Mouse (Mus musculus) stomach, postnatal 0 days (tissue): Measurements from ENCODE around the gene Gripap1. TPM values are rescaled to one million over a fixed set of nuclear protein-coding genes. Genes with fewer than 3 reads are reported as not detected.

ENCODE experiments used
- ATAC-seq: fragments of 200-750 bp; cut with Nextera tagmentation; 2 replicates; pipeline ENCODE4 v1.8.0; 2017; ENCODE audit not compliant: low FRiP score, low TSS enrichment
- DNase-seq: peaks from one replicate; pipeline ENCODE4 v3.0.0-alpha.2; 2016; ENCODE audit warnings: low spot score
- H3K27ac ChIP-seq: fragments of 300-500 bp; sonication (generic); replicated peaks from 2 replicates; pipeline ENCODE4 v1.5.1; 2014; ENCODE audit warnings: mild to moderate bottlenecking, control low read depth
- H3K27me3 ChIP-seq: fragments of 300-500 bp; sonication (generic); 2 replicates; pipeline ENCODE4 v1.6.1; 2014; ENCODE audit warnings: low read length; ENCODE audit not compliant: control insufficient read depth, insufficient read depth
- H3K36me3 ChIP-seq: fragments of 300-500 bp; sonication (generic); 2 replicates; pipeline ENCODE4 v1.6.1; 2014; ENCODE audit warnings: low read length, mixed read lengths; ENCODE audit not compliant: control insufficient read depth, insufficient read depth
- H3K4me1 ChIP-seq: fragments of 300-500 bp; sonication (generic); replicated peaks from 2 replicates; pipeline ENCODE4 v1.6.1; 2014; ENCODE audit warnings: antibody characterized with exemption; ENCODE audit not compliant: control insufficient read depth, insufficient read depth
- H3K4me2 ChIP-seq: fragments of 300-500 bp; sonication (generic); replicated peaks from 2 replicates; pipeline ENCODE4 v1.6.1; 2014; ENCODE audit warnings: low read depth, mild to moderate bottlenecking, control low read depth, moderate library complexity
- H3K4me3 ChIP-seq: fragments of 300-500 bp; sonication (generic); 2 replicates; pipeline ENCODE4 v1.5.1; 2014; ENCODE audit warnings: low read depth, low read length, control low read depth
- H3K9ac ChIP-seq: fragments of 300-500 bp; sonication (generic); 2 replicates; pipeline ENCODE4 v1.6.1; 2014; ENCODE audit warnings: mild to moderate bottlenecking, low read length, control low read depth, mixed read lengths
- H3K9me3 ChIP-seq: fragments of 300-500 bp; sonication (generic); 2 replicates; pipeline ENCODE4 v1.6.1; 2016; ENCODE audit warnings: low read length; ENCODE audit not compliant: control insufficient read depth
- CTCF ChIP-seq: IDR thresholded peaks from 2 replicates; pipeline ENCODE4 v1.5.1; 2016; ENCODE audit warnings: antibody characterized with exemption, low read depth, mild to moderate bottlenecking, moderate library complexity
- EP300 ChIP-seq: optimal IDR thresholded peaks from 2 replicates; pipeline ENCODE3; 2016; ENCODE audit warnings: antibody characterized with exemption
- WGBS: fragments of 180-500 bp; shearing (Covaris S2); extraction: QIAGEN DNeasy Blood & Tissue Kit; methylation state at CpG from one replicate; pipeline ENCODE4 v1.1.7; 2014; 5-methylcytosine and 5-hydroxymethylcytosine counted together
- polyA plus RNA-seq: library from polyadenylated mRNA; unstranded; fragments of >200 nt; fragmentation: Nextera tagmentation; extraction: Ambion mirVana; gene quantifications from 2 replicates; pipeline ENCODE4 v1.2.1, GENCODE M21; 2015

Gripap1 gene
- polyA plus RNA-seq, 1 experiment from 2014 or later, result 20.0 TPM

- Histone ChIP-seq H3K4me1 (no peaks in the 10 kb centered on the region), H3K4me3 (peak overlapping the region; percentile 54), H3K9me3 (no peaks in the 10 kb centered on the region), H3K9ac (no peak overlapping the region), H3K27me3 (no peaks in the 10 kb centered on the region), H3K4me2 (peak overlapping the region; percentile 61), H3K36me3 (no peaks in the 10 kb centered on the region), H3K27ac (0 out of 2 replicates have a peak overlapping the region, but pooled peaks have one; percentile 89)
- DNase-seq, result no peak
- no peak for ATAC-seq
- TF ChIP-seq CTCF, result no peak
- 39% methylated on average over 8 of the region's 9 CpGs for WGBS
These were observed 24.8 kb upstream of the Gripap1 start for GRCm38 (mm10) chrX:7764657-7765280.

GRCm38 (mm10) chrX:7765281-7765670 is 24.3 kb upstream of the Gripap1 start:
- H3K27ac ChIP-seq, result peak overlapping the region; percentile 69
- ATAC-seq, result no peak

GRCm38 (mm10) chrX:7765764-7766163 is 23.8 kb upstream of the Gripap1 start:
- WGBS, result 14% methylated on average over 11 of the region's 11 CpGs
- Histone ChIP-seq H3K9me3 (no peaks in the 10 kb centered on the region), H3K27me3 (no peaks in the 10 kb centered on the region), H3K4me2 (peak overlapping the region; percentile 61), H3K36me3 (no peaks in the 10 kb centered on the region), H3K4me1 (no peaks in the 10 kb centered on the region), H3K9ac (no peak overlapping the region), H3K4me3 (0 out of 2 replicates have a peak overlapping the region, but pooled peaks have one; percentile 54), H3K27ac (peak overlapping the region; percentile 69)
- TF ChIP-seq EP300 (no peak), CTCF (0 out of 2 replicates have a peak, but pooled peaks have one; percentile 3)
- ATAC-seq (peak; percentile 57), DNase-seq (peak; percentile 67)

More at GRCm38 (mm10) chrX:7765281-7765670, 24.3 kb upstream of the Gripap1 start:
- Histone ChIP-seq H3K27me3 (no peaks in the 10 kb centered on the region), H3K36me3 (no peaks in the 10 kb centered on the region), H3K4me1 (no peaks in the 10 kb centered on the region), H3K4me3 (peak overlapping the region; percentile 54; the same call in 1 of the 2 replicates), H3K9me3 (no peaks in the 10 kb centered on the region), H3K4me2 (peak overlapping the region; percentile 61), H3K9ac (no peak overlapping the region)
- no peak for DNase-seq
- WGBS, result 26% methylated on average over 13 of the region's 13 CpGs
- TF ChIP-seq CTCF (no peak), EP300 (no peak)

DNA sequence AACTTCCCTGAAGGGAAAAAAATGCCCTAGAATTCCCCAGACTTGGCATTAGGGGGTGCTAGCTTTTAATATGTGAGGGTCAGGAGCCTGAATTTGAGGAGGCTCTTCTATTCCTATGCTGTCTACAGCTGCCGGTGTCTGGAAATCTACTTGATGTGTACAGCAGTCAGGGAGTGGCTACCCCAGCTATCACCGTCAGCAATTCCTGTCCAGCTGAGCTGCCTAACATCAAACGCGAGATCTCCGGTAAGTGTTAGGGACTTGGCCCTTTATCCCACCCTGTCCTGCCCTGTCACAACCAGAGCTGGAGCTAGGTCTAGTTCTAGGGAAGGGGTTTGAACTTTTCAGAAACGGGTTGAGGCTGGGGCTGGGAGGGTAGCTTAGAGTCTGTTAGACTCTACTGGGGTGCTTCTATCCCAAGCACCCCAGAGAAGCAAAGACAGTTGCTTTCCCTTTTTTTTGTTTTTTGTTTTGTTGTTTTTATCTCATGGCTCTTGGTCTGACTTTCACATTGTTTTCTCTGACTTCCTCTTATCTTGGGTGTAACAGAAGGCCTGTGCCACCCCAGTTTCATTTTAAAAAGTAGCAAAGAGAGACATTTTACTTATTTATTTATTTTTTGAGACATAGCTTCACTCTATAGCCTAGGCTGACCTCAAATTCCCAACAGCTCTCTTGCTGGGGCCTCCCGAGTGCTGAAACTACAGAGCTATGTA is 20.1 kb upstream of the Gripap1 start:
- ATAC-seq (no peak), DNase-seq (no peak)
- Histone ChIP-seq H3K4me2 (no peak overlapping the region), H3K27ac (no peak overlapping the region), H3K9me3 (no peaks in the 10 kb centered on the region), H3K4me3 (no peak overlapping the region), H3K36me3 (no peaks in the 10 kb centered on the region), H3K9ac (no peak overlapping the region), H3K4me1 (no peaks in the 10 kb centered on the region), H3K27me3 (no peaks in the 10 kb centered on the region)
- WGBS, result 74% methylated on average over 7 of the region's 7 CpGs
- TF ChIP-seq EP300 (no peak), CTCF (no peak)

GRCm38 (mm10) chrX:7772766-7773165 is 16.8 kb upstream of the Gripap1 start:
- peak; percentile 60 for TF ChIP-seq CTCF
- TF ChIP-seq EP300, result no peak
- Histone ChIP-seq H3K27me3 (no peaks in the 10 kb centered on the region), H3K4me1 (no peaks in the 10 kb centered on the region), H3K9me3 (no peaks in the 10 kb centered on the region), H3K36me3 (no peaks in the 10 kb centered on the region), H3K4me2 (no peak overlapping the region), H3K4me3 (no peak overlapping the region), H3K9ac (no peak overlapping the region), H3K27ac (no peak overlapping the region)
- DNase-seq, result no peak
- WGBS, result 58% methylated on average over 2 of the region's 2 CpGs
- no peak for ATAC-seq

GRCm38 (mm10) chrX:7775501-7776205 is 13.9 kb upstream of the Gripap1 start:
- WGBS, result 68% methylated on average over 9 of the region's 9 CpGs
- no peak overlapping the region for H3K4me3 ChIP-seq
- no peaks in the 10 kb centered on the region for H3K9me3 ChIP-seq
- TF ChIP-seq EP300 (no peak), CTCF (no peak)
- no peak overlapping the region for H3K4me2 ChIP-seq
- no peak for ATAC-seq
- H3K27me3 ChIP-seq, result no peaks in the 10 kb centered on the region
- no peak for DNase-seq
- H3K27ac ChIP-seq, result no peak overlapping the region
- H3K36me3 ChIP-seq, result no peaks in the 10 kb centered on the region
- no peaks in the 10 kb centered on the region for H3K4me1 ChIP-seq
- no peak overlapping the region for H3K9ac ChIP-seq
